Mouse (Mus musculus): Measurements from ENCODE around the gene Keap1. TPM values are rescaled to one million over a fixed set of nuclear protein-coding genes. Genes with fewer than 3 reads are reported as not detected.

The Keap1 gene
- polyA plus RNA-seq, 1 experiment = 59.6 TPM

Other genes starting within 250 kb of the Keap1 start
- gene Mrpl4, start 236.6 kb downstream of the Keap1 start, polyA plus RNA-seq (2012; rRNA removed) = 114 and 131 TPM in 2 replicates
- 2.9 and 3.5 TPM in 2 replicates for gene Icam1, start 223.4 kb downstream of the Keap1 start, polyA plus RNA-seq (2012; rRNA removed)
- 3.3 TPM in 2 replicates for gene Icam4, start 210.0 kb downstream of the Keap1 start, polyA plus RNA-seq (2012; rRNA removed)
- gene Icam5, start 207.3 kb downstream of the Keap1 start, polyA plus RNA-seq (2012; rRNA removed) = 220 and 241 TPM in 2 replicates
- not detected in 2 replicates for gene Zglp1, start 172.3 kb downstream of the Keap1 start, polyA plus RNA-seq (2012; rRNA removed)
- gene Gm49373, start 166.3 kb downstream of the Keap1 start, polyA plus RNA-seq (2012; rRNA removed) = 1.6 and 2.5 TPM in 2 replicates
- gene Fdx1l, start 165.7 kb downstream of the Keap1 start, polyA plus RNA-seq (2012; rRNA removed) = 123 and 124 TPM in 2 replicates
- 1.4 and 1.7 TPM in 2 replicates for gene Gm38431, start 147.4 kb downstream of the Keap1 start, polyA plus RNA-seq (2012; rRNA removed)
- 27.9 and 28.2 TPM in 2 replicates for gene Raver1, start 147.4 kb downstream of the Keap1 start, polyA plus RNA-seq (2012; rRNA removed)
- 16.5 and 19.1 TPM in 2 replicates for gene Tyk2, start 108.1 kb downstream of the Keap1 start, polyA plus RNA-seq (2012; rRNA removed)
- gene Cdc37, start 89.4 kb downstream of the Keap1 start, polyA plus RNA-seq (2012; rRNA removed) = 175 and 217 TPM in 2 replicates
- gene Pde4a, start 73.6 kb downstream of the Keap1 start, polyA plus RNA-seq (2012; rRNA removed) = 95.2 and 96.2 TPM in 2 replicates
- 9.9 and 13.8 TPM in 2 replicates for gene S1pr5, start 9.1 kb upstream of the Keap1 start, polyA plus RNA-seq (2012; rRNA removed)
- 36.5 and 40.6 TPM in 2 replicates for gene Atg4d, start 25.9 kb upstream of the Keap1 start, polyA plus RNA-seq (2012; rRNA removed)
- gene Kri1, start 48.6 kb upstream of the Keap1 start, polyA plus RNA-seq (2012; rRNA removed) = 42.5 and 44.6 TPM in 2 replicates
- 65.2 and 66.2 TPM in 2 replicates for gene Cdkn2d, start 52.0 kb upstream of the Keap1 start, polyA plus RNA-seq (2012; rRNA removed)
- gene Ap1m2, start 73.0 kb upstream of the Keap1 start, polyA plus RNA-seq (2012; rRNA removed) = 0.76 and 1.6 TPM in 2 replicates
- gene Slc44a2, start 81.3 kb upstream of the Keap1 start, polyA plus RNA-seq (2012; rRNA removed) = 60.7 and 66.5 TPM in 2 replicates
- 96.6 and 101 TPM in 2 replicates for gene Ilf3, start 128.5 kb upstream of the Keap1 start, polyA plus RNA-seq (2012; rRNA removed)
- gene Qtrt1, start 172.5 kb upstream of the Keap1 start, polyA plus RNA-seq (2012; rRNA removed) = 47.6 and 48.7 TPM in 2 replicates
- gene Dnm2, start 185.5 kb upstream of the Keap1 start, polyA plus RNA-seq (2012; rRNA removed) = 95.8 and 97.7 TPM in 2 replicates

All from frontal cortex, adult 2 months (tissue).